Mouse (Mus musculus) ES-E14 (cell line): ENCODE data around the gene Dync1li2. TPM values are rescaled to one million over a fixed set of nuclear protein-coding genes. Genes with fewer than 3 reads are reported as not detected.

Source experiments
- DNase-seq: peaks from one replicate; pipeline ENCODE4 v3.0.0-alpha.2; 2013; ENCODE audit warnings: low read depth, low spot score
- H3K27ac ChIP-seq: 2 replicates; pipeline ENCODE4 v1.5.1; 2012; ENCODE audit warnings: low read depth, mild to moderate bottlenecking, low read length, moderate library complexity, mixed read lengths; ENCODE audit not compliant: poor library complexity, insufficient read depth, severe bottlenecking
- H3K36me3 ChIP-seq: 2 replicates; pipeline ENCODE4 v1.6.1; 2012; ENCODE audit warnings: mild to moderate bottlenecking, low read length, moderate library complexity, mixed read lengths; ENCODE audit not compliant: control insufficient read depth, poor library complexity, insufficient read depth, severe bottlenecking
- H3K4me1 ChIP-seq, 2 experiments: fragments of 150-350 bp in 1 of 2; sonication (generic) in 1 of 2; 2 replicates each; pipeline ENCODE4 v1.6.1; 2012; ENCODE audit warnings: low read length in 2 of 2, mild to moderate bottlenecking in 1 of 2, mixed read lengths in 1 of 2; ENCODE audit not compliant: control insufficient read depth in 2 of 2, insufficient read depth in 2 of 2, poor library complexity in 1 of 2
- H3K4me3 ChIP-seq, 2 experiments: fragments of 150-350 bp in 1 of 2; sonication (generic) in 1 of 2; 2 replicates each; pipeline ENCODE4 v1.5.1; 2012; ENCODE audit warnings: low read length in 2 of 2, low read depth in 1 of 2, mild to moderate bottlenecking in 1 of 2, mixed read lengths in 1 of 2; ENCODE audit not compliant: insufficient read depth in 1 of 2, poor library complexity in 1 of 2, severe bottlenecking in 1 of 2
- H3K9ac ChIP-seq: 2 replicates; pipeline ENCODE4 v1.6.1; 2012; ENCODE audit warnings: low read depth, mild to moderate bottlenecking, low read length, mixed read lengths; ENCODE audit not compliant: poor library complexity, insufficient read depth, severe bottlenecking
- H3K9me3 ChIP-seq: fragments of 150-350 bp; sonication (generic); 2 replicates; pipeline ENCODE4 v1.6.1; 2012; ENCODE audit warnings: low read depth, mild to moderate bottlenecking, low read length; ENCODE audit not compliant: control insufficient read depth, insufficient read depth
- CHD2 ChIP-seq: IDR thresholded peaks from 2 replicates; pipeline ENCODE4 v1.6.1; 2014; ENCODE audit warnings: mild to moderate bottlenecking, low read depth, low read length, inconsistent platforms
- HCFC1 ChIP-seq: IDR thresholded peaks from 2 replicates; pipeline ENCODE4 v1.6.1; 2012; ENCODE audit warnings: low read length, inconsistent platforms, borderline replicate concordance; ENCODE audit not compliant: insufficient read depth
- MAFK ChIP-seq: IDR thresholded peaks from 2 replicates; pipeline ENCODE4 v1.6.1; 2014; ENCODE audit warnings: mild to moderate bottlenecking, low read depth, low read length, inconsistent platforms; ENCODE audit not compliant: insufficient read depth
- ZC3H11A ChIP-seq: IDR thresholded peaks from 2 replicates; pipeline ENCODE4 v1.6.1; 2012; ENCODE audit warnings: low read depth, mild to moderate bottlenecking, inconsistent platforms, low read length, borderline replicate concordance
- ZNF384 ChIP-seq: IDR thresholded peaks from 2 replicates; pipeline ENCODE4 v1.6.1; 2012; ENCODE audit warnings: low read depth, low read length, inconsistent platforms
- in situ Hi-C, 2 experiments: fragments of 600-800 bp; cut with MboI; formaldehyde crosslinking; loops; one replicate each; pipeline ENCODE4 v1.15.1; 2025; ENCODE audit warnings: low sequenced_read_pairs in 2 of 2, inconsistent platforms in 1 of 2; ENCODE audit not compliant: unreplicated experiment in 2 of 2
- total RNA-seq: library from RNA; depleted of rRNA; stranded (reverse); fragments of 300-350 nt; gene quantifications from 2 replicates; pipeline ENCODE4 v1.2.3, GENCODE M21; 2012

Dync1li2 gene
- total RNA-seq, 1 experiment, result 28.9 TPM

GRCm38 (mm10) chr8:104383977-104384376 is 58.9 kb downstream of the Dync1li2 start:
- no peak for TF ChIP-seq ZC3H11A

DNA sequence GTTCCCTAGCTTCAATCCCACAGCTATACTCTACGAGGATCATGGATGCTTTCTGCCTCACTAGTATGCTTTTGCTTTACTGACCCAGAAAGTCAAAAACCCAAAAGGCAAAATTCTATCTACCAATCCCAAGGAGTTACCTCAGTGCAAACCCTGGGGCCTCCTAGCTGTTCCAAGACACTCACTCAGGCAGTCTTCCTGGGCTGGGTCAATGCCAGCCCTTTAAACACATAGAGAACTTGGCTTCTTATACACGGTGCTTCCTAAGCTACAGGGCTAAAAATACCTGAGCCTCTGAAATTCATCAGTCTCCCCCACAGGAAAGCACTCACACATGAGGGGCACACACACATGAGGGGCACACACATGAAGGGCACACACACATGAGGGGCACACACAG is 59.6 kb downstream of the Dync1li2 start:
- H3K9ac ChIP-seq, result no peak overlapping the region
- no peaks in the 10 kb centered on the region for H3K36me3 ChIP-seq
- H3K9me3 ChIP-seq, result no peaks in the 10 kb centered on the region
- in situ Hi-C loops, result no loop called here
- no peak for DNase-seq
- TF ChIP-seq MAFK (no peak), ZNF384 (no peak), CHD2 (no peak), HCFC1 (no peak), ZC3H11A (no peak)
- H3K4me3 ChIP-seq, result no peak overlapping the region
- no peak overlapping the region for H3K27ac ChIP-seq
- H3K4me1 ChIP-seq, result peaks cover 3 to 16% of the 10 kb centered on the region in 2 experiments; a peak in 3 of 4 replicates

More at GRCm38 (mm10) chr8:104383977-104384376, 58.9 kb downstream of the Dync1li2 start:
- H3K4me3 ChIP-seq, result no peak overlapping the region
- in situ Hi-C loops, result no loop called here
- DNase-seq, result no peak
- no peaks in the 10 kb centered on the region for H3K9me3 ChIP-seq
- H3K9ac ChIP-seq, result no peak overlapping the region
- H3K4me1 ChIP-seq, result peaks cover 3 to 16% of the 10 kb centered on the region in 2 experiments; a peak in 3 of 4 replicates
- no peaks in the 10 kb centered on the region for H3K36me3 ChIP-seq
- no peak overlapping the region for H3K27ac ChIP-seq

DNA sequence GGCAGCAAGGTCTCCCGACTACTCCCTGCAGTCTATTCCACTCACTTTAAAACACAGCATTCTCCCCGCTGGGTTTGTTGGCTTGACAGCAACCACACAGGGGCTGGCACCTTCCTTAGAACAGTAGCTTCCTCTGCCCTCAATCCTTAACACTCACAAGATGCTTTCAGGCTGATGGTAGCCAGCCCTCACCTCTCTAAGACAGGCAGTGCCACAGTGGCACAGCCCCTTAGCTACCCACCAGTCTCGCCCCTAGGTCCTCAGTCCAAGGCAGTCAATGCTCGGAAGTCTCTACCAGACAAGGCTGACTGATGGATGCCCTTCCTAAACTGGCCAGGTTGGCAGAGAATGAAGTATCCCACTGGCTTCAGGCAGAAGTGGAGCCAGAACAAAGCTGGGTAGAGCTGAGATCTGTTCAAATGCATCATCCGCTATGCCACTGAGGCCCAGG is 61.9 kb downstream of the Dync1li2 start:
- H3K9ac ChIP-seq, result no peak overlapping the region
- in situ Hi-C loops, result no loop called here
- H3K4me3 ChIP-seq, result no peak overlapping the region
- no peaks in the 10 kb centered on the region for H3K9me3 ChIP-seq
- no peaks in the 10 kb centered on the region for H3K36me3 ChIP-seq
- no peak overlapping the region for H3K27ac ChIP-seq
- H3K4me1 ChIP-seq, result peaks cover 5 to 12% of the 10 kb centered on the region in 2 experiments
- DNase-seq, result no peak
- TF ChIP-seq MAFK (no peak), ZNF384 (no peak), HCFC1 (no peak), CHD2 (no peak), ZC3H11A (no peak)

GRCm38 (mm10) chr8:104380269-104380668 is 62.6 kb downstream of the Dync1li2 start:
- in situ Hi-C loops, result no loop called here
- DNase-seq, result no peak

More at GRCm38 (mm10) chr8:104380269-104380668, 62.6 kb downstream of the Dync1li2 start:
- Histone ChIP-seq H3K9me3 (no peaks in the 10 kb centered on the region), H3K27ac (no peak overlapping the region), H3K36me3 (no peaks in the 10 kb centered on the region), H3K4me1 (peaks cover 5 to 17% of the 10 kb centered on the region in 2 experiments), H3K4me3 (no peak overlapping the region), H3K9ac (0 out of 2 replicates have a peak overlapping the region, but pooled peaks have one; percentile 10)
- TF ChIP-seq MAFK (no peak), HCFC1 (no peak), ZNF384 (no peak), ZC3H11A (no peak), CHD2 (no peak)
